Mouse (Mus musculus) gastrocnemius, postnatal 36 days (tissue): ENCODE results near the gene Gpr119. TPM values are rescaled to one million over a fixed set of nuclear protein-coding genes. Genes with fewer than 3 reads are reported as not detected.

Source experiments
- DNase-seq, 2 experiments: peaks; one replicate each; pipeline ENCODE4 v3.0.0; 2022
- intact Hi-C: fragments of 180-260 bp; cut with DNase I; formaldehyde crosslinking; loops from one replicate; pipeline ENCODE4 v1.15.1; 2025
- long read RNA-seq, 2 experiments: library from polyadenylated mRNA; stranded (forward); transcript quantifications; one replicate each; pipeline ENCODE4 v2.0.0; 2021
- microRNA-seq, 2 experiments: library from miRNA; unstranded; fragments of <30 nt; microRNA quantifications; one replicate each; pipeline ENCODE4 v1.2.0; 2021
- total RNA-seq, 2 experiments: library from RNA; stranded (reverse); gene quantifications; 2 replicates each; pipeline ENCODE4 v1.2.3; 2021

Gene Gpr119
- not detected for total RNA-seq
- long read RNA-seq, experiment 1, partial matches to known transcripts = 0 of 2 reads
- long read RNA-seq, experiment 1, other reads (novel, unspliced or antisense) = 2 of 2 reads
- long read RNA-seq, experiment 2, partial matches to known transcripts = 0 of 2 reads
- long read RNA-seq, experiment 2, other reads (novel, unspliced or antisense) = 2 of 2 reads

GRCm38 (mm10) chrX:48674171-48674570 lies at the start of gene Gpr119:
Gpr119 (minus strand) TSS chrX:48674478.
- no peak for DNase-seq
- intact Hi-C loops = no loop called here

GRCm38 (mm10) chrX:48712846-48713245 lies 38.6 kb upstream of the Gpr119 start:
- no peak for DNase-seq
- intact Hi-C loops = no loop called here

GRCm38 (mm10) chrX:48709701-48710100 lies 35.4 kb upstream of the Gpr119 start:
- intact Hi-C loops = no loop called here
- no peak for DNase-seq

- peak; percentile 80 to 81 for DNase-seq
- intact Hi-C loops = no loop called here
These were observed 20.6 kb upstream of the Gpr119 start, which contains the start of gene Rbmx2 for GRCm38 (mm10) chrX:48694864-48695371. Rbmx2 (plus strand) TSS chrX:48695004.

- DNase-seq = no peak
- intact Hi-C loops = no loop called here
These were observed 20.2 kb upstream of the Gpr119 start for GRCm38 (mm10) chrX:48694460-48694859.

- no peak for DNase-seq
- intact Hi-C loops = loop anchor here (10.0 kb wide), 1 partner anchor 621 kb away; no protein-coding TSS in a partner anchor
These were observed 9.6 kb upstream of the Gpr119 start for GRCm38 (mm10) chrX:48683857-48684256.

GRCm38 (mm10) chrX:48683451-48683850 lies 9.2 kb upstream of the Gpr119 start:
- peak in 1 of 2 experiments; percentile 15 for DNase-seq
- intact Hi-C loops = loop anchor here (10.0 kb wide), 1 partner anchor 621 kb away; no protein-coding TSS in a partner anchor

GRCm38 (mm10) chrX:48671714-48672113 lies 2.6 kb downstream of the Gpr119 start:
- intact Hi-C loops = no loop called here

GRCm38 (mm10) chrX:48669588-48669987 lies 4.7 kb downstream of the Gpr119 start:
- intact Hi-C loops = no loop called here

More at GRCm38 (mm10) chrX:48671714-48672113, 2.6 kb downstream of the Gpr119 start:
- no peak for DNase-seq

GRCm38 (mm10) chrX:48666807-48667206 lies 7.5 kb downstream of the Gpr119 start:
- intact Hi-C loops = no loop called here
- DNase-seq = no peak

More at GRCm38 (mm10) chrX:48669588-48669987, 4.7 kb downstream of the Gpr119 start:
- DNase-seq = no peak

- peak in 1 of 2 experiments; percentile 8 for DNase-seq
- intact Hi-C loops = no loop called here
These were observed 30.2 kb downstream of the Gpr119 start for GRCm38 (mm10) chrX:48644122-48644521.

GRCm38 (mm10) chrX:48637032-48637431 lies 37.2 kb downstream of the Gpr119 start:
- intact Hi-C loops = no loop called here
- no peak for DNase-seq

GRCm38 (mm10) chrX:48624054-48624420 lies 50.2 kb downstream of the Gpr119 start:
- no peak for DNase-seq

GRCm38 (mm10) chrX:48623379-48624053 lies 50.8 kb downstream of the Gpr119 start, which contains the start of gene Slc25a14:
Slc25a14 (plus strand) TSS chrX:48623413.
- intact Hi-C loops = no loop called here
- DNase-seq = peak; percentile 60 to 62

More at GRCm38 (mm10) chrX:48624054-48624420, 50.2 kb downstream of the Gpr119 start:
- intact Hi-C loops = no loop called here

- intact Hi-C loops = no loop called here
These were observed 51.3 kb downstream of the Gpr119 start for GRCm38 (mm10) chrX:48623049-48623378.

More at GRCm38 (mm10) chrX:48623049-48623378, 51.3 kb downstream of the Gpr119 start:
- no peak for DNase-seq

Small RNA genes within 50 kb of the gene (microRNA-seq; reads per million reads assigned to microRNA genes)
- 0 reads per million in 2 experiments for gene Gm27828

Other genes with a start within 250 kb of the Gpr119 start
- 1 to 10 TPM; 1.9 to 2.0 TPM for gene Elf4, start 211.3 kb downstream of the Gpr119 start, total RNA-seq
- 10 to 100 TPM; 39.0 to 44.7 TPM for gene Aifm1, start 160.9 kb downstream of the Gpr119 start, total RNA-seq
- not detected for gene Rab33a, start 155.2 kb downstream of the Gpr119 start, total RNA-seq
- gene Zfp280c, start 80.0 kb downstream of the Gpr119 start, total RNA-seq = 1 to 10 TPM; 4.2 to 5.1 TPM
- 1 to 10 TPM in 1 of 2 experiments, under 1 TPM in 1; 0.99 to 1.4 TPM for gene Slc25a14, start 51.1 kb downstream of the Gpr119 start, total RNA-seq
- 1 to 10 TPM in 1 of 2 experiments, under 1 TPM in 1; 0.87 to 1.1 TPM for gene Rbmx2, start 20.5 kb upstream of the Gpr119 start, total RNA-seq
- not detected for gene Gm595, start 203.2 kb upstream of the Gpr119 start, total RNA-seq